Mouse (Mus musculus) olfactory bulb, adult 2 months (tissue): ENCODE measurements around the gene 1700092M07Rik.

ENCODE experiments used
- CTCF ChIP-seq: fragments of 200-500 bp; IDR thresholded peaks from 2 replicates; pipeline ENCODE4 v1.5.1; 2012; ENCODE audit warnings: low read depth, mild to moderate bottlenecking, low read length, moderate library complexity; ENCODE audit not compliant: insufficient read depth
- POLR2A ChIP-seq: fragments of 200-500 bp; IDR thresholded peaks from 2 replicates; pipeline ENCODE4 v1.6.1; 2012; ENCODE audit warnings: mild to moderate bottlenecking, low read depth, low read length, moderate library complexity; ENCODE audit not compliant: insufficient read depth

GRCm38 (mm10) chr19:8725081-8725613, 15.4 kb upstream of the 1700092M07Rik start:
- TF ChIP-seq CTCF, result no peak
- no peak for TF ChIP-seq POLR2A
